Mouse (Mus musculus) embryonic facial prominence, embryonic 11.5 days (tissue): Measurements from ENCODE around the gene Psmd9. TPM values are rescaled to one million over a fixed set of nuclear protein-coding genes. Genes with fewer than 3 reads are reported as not detected.

Experiments
- ATAC-seq: fragments of 200-750 bp; cut with Nextera tagmentation; replicated peaks from 2 replicates; pipeline ENCODE4 v1.8.0; 2017; ENCODE audit warnings: low read depth; ENCODE audit not compliant: insufficient number of reproducible peaks, low FRiP score, low TSS enrichment
- DNase-seq: peaks from one replicate; pipeline ENCODE4 v3.0.0-alpha.2; 2015; ENCODE audit warnings: low spot score
- H3K27ac ChIP-seq: fragments of 300-500 bp; sonication (generic); replicated peaks from 2 replicates; pipeline ENCODE4 v1.5.1; 2014; ENCODE audit warnings: mild to moderate bottlenecking, low read depth, low read length, control low read depth
- H3K27me3 ChIP-seq: fragments of 300-500 bp; sonication (generic); 2 replicates; pipeline ENCODE4 v1.6.1; 2014; ENCODE audit warnings: mild to moderate bottlenecking, low read length, moderate library complexity, mixed read lengths; ENCODE audit not compliant: control insufficient read depth, insufficient read depth
- H3K36me3 ChIP-seq: fragments of 300-500 bp; sonication (generic); replicated peaks from 2 replicates; pipeline ENCODE4 v1.6.1; 2014; ENCODE audit warnings: low read depth, mild to moderate bottlenecking, low read length, moderate library complexity, mixed read lengths; ENCODE audit not compliant: control insufficient read depth, insufficient read depth
- H3K4me1 ChIP-seq: fragments of 300-500 bp; sonication (generic); 2 replicates; pipeline ENCODE4 v1.6.1; 2014; ENCODE audit warnings: low read length, mixed read lengths; ENCODE audit not compliant: control insufficient read depth, insufficient read depth
- H3K4me2 ChIP-seq: fragments of 300-500 bp; sonication (generic); 2 replicates; pipeline ENCODE4 v1.6.1; 2014; ENCODE audit warnings: low read depth, mild to moderate bottlenecking, control low read depth, low read length, moderate library complexity
- H3K4me3 ChIP-seq: fragments of 300-500 bp; sonication (generic); 2 replicates; pipeline ENCODE4 v1.5.1; 2014; ENCODE audit warnings: low read depth, low read length, control low read depth
- H3K9ac ChIP-seq: fragments of 300-500 bp; sonication (generic); replicated peaks from 2 replicates; pipeline ENCODE4 v1.6.1; 2014; ENCODE audit warnings: mild to moderate bottlenecking, control low read depth, low read length
- H3K9me3 ChIP-seq: fragments of 300-500 bp; sonication (generic); replicated peaks from 2 replicates; pipeline ENCODE4 v1.6.1; 2016; ENCODE audit warnings: mild to moderate bottlenecking, low read length, inconsistent platforms, mixed read lengths; ENCODE audit not compliant: control insufficient read depth
- WGBS: fragments of 180-500 bp; shearing (Covaris S2); extraction: QIAGEN DNeasy Blood & Tissue Kit; methylation state at CpG from one replicate; pipeline ENCODE4 v1.1.7; 2014; 5-methylcytosine and 5-hydroxymethylcytosine counted together
- polyA plus RNA-seq: library from polyadenylated mRNA; unstranded; fragments of >200 nt; fragmentation: Nextera tagmentation; extraction: Ambion mirVana; gene quantifications from 2 replicates; pipeline ENCODE4 v1.2.1, GENCODE M21; 2014

The Psmd9 gene
- polyA plus RNA-seq, 1 experiment from 2014 or later = 74.0 TPM

GRCm38 (mm10) chr5:123134875-123135382 lies 34.3 kb upstream of the Psmd9 start:
- H3K27ac ChIP-seq = peak overlapping the region; percentile 100
- DNase-seq = no peak
- no peaks in the 10 kb centered on the region for H3K27me3 ChIP-seq
- H3K4me1 ChIP-seq = peaks cover 21% of the 10 kb centered on the region
- no peaks in the 10 kb centered on the region for H3K36me3 ChIP-seq
- ATAC-seq = no peak
- peak overlapping the region; percentile 50 for H3K9ac ChIP-seq
- H3K4me3 ChIP-seq = peak overlapping the region; percentile 98
- peak overlapping the region; percentile 92 for H3K4me2 ChIP-seq
- H3K9me3 ChIP-seq = no peaks in the 10 kb centered on the region
- WGBS = 19% methylated on average over 8 of the region's 8 CpGs

- H3K36me3 ChIP-seq = no peaks in the 10 kb centered on the region
- 2% methylated on average over 30 of the region's 30 CpGs for WGBS
- DNase-seq (peak; percentile 70), ATAC-seq (no peak)
- H3K9me3 ChIP-seq = no peaks in the 10 kb centered on the region
- H3K4me1 ChIP-seq = peaks cover 21% of the 10 kb centered on the region
- H3K4me2 ChIP-seq = peak overlapping the region; percentile 92
- H3K9ac ChIP-seq = peak overlapping the region; percentile 50
- H3K4me3 ChIP-seq = peak overlapping the region; percentile 98
- H3K27me3 ChIP-seq = no peaks in the 10 kb centered on the region
- peak overlapping the region; percentile 100 for H3K27ac ChIP-seq
Measured at GRCm38 (mm10) chr5:123135471-123136360, 33.5 kb upstream of the Psmd9 start.

GRCm38 (mm10) chr5:123136361-123137043 lies 32.7 kb upstream of the Psmd9 start:
- peak; percentile 81 for DNase-seq
- ATAC-seq = no peak
- WGBS = 0% methylated on average over 13 of the region's 13 CpGs
- peak overlapping the region; percentile 98 for H3K4me3 ChIP-seq
- peak overlapping the region; percentile 100 for H3K27ac ChIP-seq
- peaks cover 21% of the 10 kb centered on the region for H3K4me1 ChIP-seq
- H3K9ac ChIP-seq = peak overlapping the region; percentile 100
- no peaks in the 10 kb centered on the region for H3K9me3 ChIP-seq
- no peaks in the 10 kb centered on the region for H3K36me3 ChIP-seq
- no peaks in the 10 kb centered on the region for H3K27me3 ChIP-seq
- H3K4me2 ChIP-seq = peak overlapping the region; percentile 92

- H3K4me1 ChIP-seq = peaks cover 17% of the 10 kb centered on the region
- H3K27ac ChIP-seq = peak overlapping the region; percentile 100
- peak overlapping the region; percentile 92 for H3K4me2 ChIP-seq
- peak overlapping the region; percentile 98 for H3K4me3 ChIP-seq
- no peaks in the 10 kb centered on the region for H3K9me3 ChIP-seq
- H3K27me3 ChIP-seq = no peaks in the 10 kb centered on the region
- peak; percentile 79 for DNase-seq
- no peak for ATAC-seq
- H3K36me3 ChIP-seq = no peaks in the 10 kb centered on the region
- peak overlapping the region; percentile 100 for H3K9ac ChIP-seq
- WGBS = 2% methylated on average over 20 of the region's 20 CpGs
Measured at GRCm38 (mm10) chr5:123137044-123137909, 31.9 kb upstream of the Psmd9 start.

GRCm38 (mm10) chr5:123137910-123138229 lies 31.3 kb upstream of the Psmd9 start:
- H3K27ac ChIP-seq = peak overlapping the region; percentile 100
- ATAC-seq (no peak; the same call in 1 of the 2 replicates), DNase-seq (no peak)
- H3K9me3 ChIP-seq = no peaks in the 10 kb centered on the region
- WGBS = 3% methylated on average over 6 of the region's 6 CpGs
- peak overlapping the region; percentile 92 for H3K4me2 ChIP-seq
- no peaks in the 10 kb centered on the region for H3K27me3 ChIP-seq
- H3K36me3 ChIP-seq = no peaks in the 10 kb centered on the region
- peaks cover 16% of the 10 kb centered on the region for H3K4me1 ChIP-seq
- H3K4me3 ChIP-seq = peak overlapping the region; percentile 98
- peak overlapping the region; percentile 100 for H3K9ac ChIP-seq

GRCm38 (mm10) chr5:123138230-123138911 lies 30.8 kb upstream of the Psmd9 start:
- 1% methylated on average over 29 of the region's 40 CpGs for WGBS
- H3K9me3 ChIP-seq = no peaks in the 10 kb centered on the region
- peak; percentile 47 for ATAC-seq
- H3K36me3 ChIP-seq = no peaks in the 10 kb centered on the region
- H3K4me2 ChIP-seq = peak overlapping the region; percentile 92
- H3K27me3 ChIP-seq = no peaks in the 10 kb centered on the region
- H3K27ac ChIP-seq = peak overlapping the region; percentile 100
- peak overlapping the region; percentile 98 for H3K4me3 ChIP-seq
- H3K9ac ChIP-seq = peak overlapping the region; percentile 100
- H3K4me1 ChIP-seq = peaks cover 16% of the 10 kb centered on the region
- DNase-seq = peak; percentile 88

GRCm38 (mm10) chr5:123138953-123139721 lies 30.1 kb upstream of the Psmd9 start:
- no peaks in the 10 kb centered on the region for H3K36me3 ChIP-seq
- peak overlapping the region; percentile 100 for H3K27ac ChIP-seq
- H3K27me3 ChIP-seq = no peaks in the 10 kb centered on the region
- H3K4me1 ChIP-seq = peaks cover 15% of the 10 kb centered on the region
- H3K9me3 ChIP-seq = no peaks in the 10 kb centered on the region
- H3K4me3 ChIP-seq = peak overlapping the region; percentile 98
- DNase-seq (peak; percentile 76), ATAC-seq (no peak)
- peak overlapping the region; percentile 92 for H3K4me2 ChIP-seq
- under 1% methylated on average over 39 of the region's 39 CpGs for WGBS
- H3K9ac ChIP-seq = peak overlapping the region; percentile 100
